Comparison of ENCODE assay signal across 7 mouse cellular contexts in the genomic region with DNA sequence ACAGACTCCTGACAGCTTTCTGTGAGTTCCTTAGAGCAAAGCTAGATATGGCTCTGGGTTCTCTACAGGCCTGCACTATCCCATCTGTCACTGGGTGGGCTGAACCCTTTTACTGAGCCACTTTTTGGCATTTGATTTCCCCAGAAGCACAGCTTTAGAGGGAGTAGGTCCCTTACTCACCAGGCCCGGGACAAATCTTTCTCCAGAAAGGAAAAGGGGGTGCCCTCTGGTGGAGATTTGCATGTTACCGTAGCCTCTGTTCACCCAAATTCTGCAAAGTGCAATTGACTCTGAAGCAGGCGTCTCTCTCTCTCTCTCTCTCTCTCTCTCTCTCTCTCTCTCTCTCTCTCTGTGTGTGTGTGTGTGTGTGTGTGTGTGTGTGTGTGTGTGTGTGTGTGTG. TPM values are rescaled to one million over a fixed set of nuclear protein-coding genes. Genes with fewer than 3 reads are reported as not detected.
DNase-seq lines count a peak whose midpoint lies in the region; ATAC-seq lines count a peak whose summit lies in the region.

No protein-coding gene starts in this region.

- H3K27me3 ChIP-seq in hindbrain, embryonic 11.5 days (ENCODE audit: control insufficient read depth, insufficient read depth, low read length), result no peaks in the 10 kb centered on the region
- peaks cover 6% of the 10 kb centered on the region; the same call in 1 of the 2 replicates for H3K27me3 ChIP-seq in hindbrain, embryonic 12.5 days
- H3K27me3 ChIP-seq in hindbrain, embryonic 14.5 days (ENCODE audit: control insufficient read depth, insufficient read depth, low read length), result no peaks in the 10 kb centered on the region

- ATAC-seq in hindbrain, embryonic 11.5 days (ENCODE audit: low FRiP score), result no peak
- no peak for ATAC-seq in hindbrain, embryonic 12.5 days (ENCODE audit: low FRiP score)
- ATAC-seq in hindbrain, embryonic 14.5 days (ENCODE audit: low FRiP score), result no peak

- H3K36me3 ChIP-seq in hindbrain, embryonic 11.5 days (ENCODE audit: control insufficient read depth, insufficient read depth, low read length), result no peaks in the 10 kb centered on the region
- H3K36me3 ChIP-seq in hindbrain, embryonic 12.5 days, result no peaks in the 10 kb centered on the region
- no peaks in the 10 kb centered on the region for H3K36me3 ChIP-seq in hindbrain, embryonic 14.5 days (replicated peaks; ENCODE audit: control insufficient read depth, insufficient read depth)

- H3K4me3 ChIP-seq in hindbrain, embryonic 11.5 days (ENCODE audit: low read depth, low read length), result no peak overlapping the region
- H3K4me3 ChIP-seq in hindbrain, embryonic 12.5 days, result no peak overlapping the region
- no peak overlapping the region for H3K4me3 ChIP-seq in hindbrain, embryonic 14.5 days (replicated peaks; ENCODE audit: low read length)

- H3K9me3 ChIP-seq in hindbrain, embryonic 11.5 days (ENCODE audit: control insufficient read depth, low read length), result no peaks in the 10 kb centered on the region
- H3K9me3 ChIP-seq in hindbrain, embryonic 12.5 days (replicated peaks), result no peaks in the 10 kb centered on the region
- H3K9me3 ChIP-seq in hindbrain, embryonic 14.5 days (ENCODE audit: control insufficient read depth, low read length), result no peaks in the 10 kb centered on the region

- H3K9ac ChIP-seq in hindbrain, embryonic 11.5 days (ENCODE audit: low read depth, low read length), result no peak overlapping the region
- H3K9ac ChIP-seq in hindbrain, embryonic 12.5 days, result no peak overlapping the region
- no peak overlapping the region for H3K9ac ChIP-seq in hindbrain, embryonic 14.5 days

- no peak overlapping the region for H3K4me2 ChIP-seq in hindbrain, embryonic 11.5 days (replicated peaks; ENCODE audit: low read depth, low read length)
- H3K4me2 ChIP-seq in hindbrain, embryonic 12.5 days (replicated peaks), result no peak overlapping the region
- H3K4me2 ChIP-seq in hindbrain, embryonic 14.5 days (replicated peaks), result peak overlapping the region; percentile 50; the same call in 1 of the 2 replicates

- DNase-seq in hindbrain, embryonic 11.5 days (ENCODE audit: low spot score), result peak; percentile 58
- peak; percentile 12 to 14 for DNase-seq in B cell, adult 2 months
- DNase-seq in adipocyte (ENCODE audit: low spot score), result peak; percentile 36
- peak; percentile 68 for DNase-seq in hindbrain, embryonic 14.5 days (ENCODE audit: low spot score)
- DNase-seq in neural tube, embryonic 10.5 days (ENCODE audit: extremely low spot score, low spot score), result peak; percentile 39
- no peak for DNase-seq in urinary bladder, adult 2 months (ENCODE audit: low spot score)

- H3K4me1 ChIP-seq in hindbrain, embryonic 11.5 days (replicated peaks; ENCODE audit: control insufficient read depth, insufficient read depth, low read length), result peaks cover 5% of the 10 kb centered on the region; the same call in 1 of the 2 replicates
- peaks cover 22% of the 10 kb centered on the region for H3K4me1 ChIP-seq in hindbrain, embryonic 12.5 days
- peaks cover 15% of the 10 kb centered on the region for H3K4me1 ChIP-seq in hindbrain, embryonic 14.5 days (replicated peaks; ENCODE audit: control insufficient read depth, insufficient read depth, low read length)

- 6% methylated on average over 3 of the region's 3 CpGs for WGBS in hindbrain, embryonic 11.5 days
- 6% methylated on average over 3 of the region's 3 CpGs for WGBS in hindbrain, embryonic 12.5 days
- WGBS in hindbrain, embryonic 14.5 days, result 5% methylated on average over 3 of the region's 3 CpGs

- no peak overlapping the region for H3K27ac ChIP-seq in hindbrain, embryonic 11.5 days (ENCODE audit: low read depth, low read length)
- no peak overlapping the region for H3K27ac ChIP-seq in hindbrain, embryonic 12.5 days
- no peak overlapping the region for H3K27ac ChIP-seq in hindbrain, embryonic 14.5 days

RNA-seq across cellular contexts. Expression of a gene that starts 28.6 kb away (rescaled TPM):
- 6.7 and 7.2 TPM in 2 replicates for polyA plus RNA-seq in hindbrain, embryonic 11.5 days (2014; fragmentation: Nextera tagmentation; extraction: Ambion mirVana)
- polyA plus RNA-seq in hindbrain, embryonic 12.5 days (2016; fragmentation: Nextera tagmentation; extraction: Ambion mirVana), result 35.6 and 36.9 TPM in 2 replicates
- polyA plus RNA-seq in hindbrain, embryonic 14.5 days (2014; fragmentation: Nextera tagmentation; extraction: Ambion mirVana), result 57.3 and 65.9 TPM in 2 replicates
- 3.0 and 3.8 TPM in 2 replicates for polyA plus RNA-seq in urinary bladder, adult 2 months (2012; rRNA removed)

RNA-seq across cellular contexts. Expression of a gene that starts 39.6 kb away (rescaled TPM):
- 0.36 and 0.37 TPM in 2 replicates for polyA plus RNA-seq in hindbrain, embryonic 11.5 days (2014; fragmentation: Nextera tagmentation; extraction: Ambion mirVana)
- polyA plus RNA-seq in hindbrain, embryonic 12.5 days (2016; fragmentation: Nextera tagmentation; extraction: Ambion mirVana), result 0.29 and 0.54 TPM in 2 replicates
- polyA plus RNA-seq in hindbrain, embryonic 14.5 days (2014; fragmentation: Nextera tagmentation; extraction: Ambion mirVana), result not detected in 2 replicates
- 0.96 and 1.1 TPM in 2 replicates for polyA plus RNA-seq in urinary bladder, adult 2 months (2012; rRNA removed)

RNA-seq across cellular contexts. Expression of a gene that starts 39.9 kb away (rescaled TPM):
- 2.6 and 2.7 TPM in 2 replicates for polyA plus RNA-seq in hindbrain, embryonic 11.5 days (2014; fragmentation: Nextera tagmentation; extraction: Ambion mirVana)
- polyA plus RNA-seq in hindbrain, embryonic 12.5 days (2016; fragmentation: Nextera tagmentation; extraction: Ambion mirVana), result 6.8 and 8.9 TPM in 2 replicates
- 5.5 and 6.8 TPM in 2 replicates for polyA plus RNA-seq in hindbrain, embryonic 14.5 days (2014; fragmentation: Nextera tagmentation; extraction: Ambion mirVana)
- polyA plus RNA-seq in urinary bladder, adult 2 months (2012; rRNA removed), result 27.7 and 39.1 TPM in 2 replicates
